Mouse (Mus musculus): ENCODE results near the gene Mylip.

DNA sequence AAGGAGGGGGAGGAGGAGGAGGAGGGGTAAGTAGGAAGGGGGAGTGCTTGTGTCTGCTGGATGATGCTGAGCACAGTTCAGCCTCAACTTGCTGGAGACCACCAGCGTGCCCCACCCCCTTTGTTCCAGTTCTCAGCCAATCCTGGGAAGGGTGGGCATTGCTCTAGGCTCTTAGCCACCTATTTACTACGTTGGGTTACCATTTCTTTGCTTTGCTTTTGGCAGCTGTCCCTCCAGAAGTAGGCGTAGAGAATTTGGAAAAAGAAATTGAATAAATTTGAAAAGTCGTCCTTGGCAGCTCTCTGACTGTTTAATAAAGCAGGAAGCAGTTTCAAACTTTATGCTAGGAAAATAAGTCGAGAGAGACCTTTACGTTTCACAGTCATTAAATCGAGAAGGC is 11.2 kb downstream of the Mylip start:
- no peak for TF ChIP-seq CTCF (IDR thresholded peaks at IDR 0.05; ENCODE audit: borderline replicate concordance, insufficient read depth, low read depth, low read length)
- no peak for TF ChIP-seq POLR2A (IDR thresholded peaks at IDR 0.05; ENCODE audit: borderline replicate concordance, insufficient read depth, low read length)
